Mouse (Mus musculus) lung, postnatal 0 days (tissue): ENCODE results near the gene Mllt3. TPM values are rescaled to one million over a fixed set of nuclear protein-coding genes. Genes with fewer than 3 reads are reported as not detected.

Experiments
- ATAC-seq: fragments of 200-750 bp; cut with Nextera tagmentation; 2 replicates; pipeline ENCODE4 v1.8.0; 2017; ENCODE audit warnings: moderate library complexity
- DNase-seq: peaks from one replicate; pipeline ENCODE4 v3.0.0-alpha.2; 2016; ENCODE audit warnings: low spot score
- H3K27ac ChIP-seq: fragments of 300-500 bp; sonication (generic); 2 replicates; pipeline ENCODE4 v1.5.1; 2014; ENCODE audit warnings: antibody characterized with exemption, mild to moderate bottlenecking, low read length, mixed read lengths
- H3K27me3 ChIP-seq: fragments of 300-500 bp; sonication (generic); replicated peaks from 2 replicates; pipeline ENCODE4 v1.6.1; 2014; ENCODE audit warnings: low read length, mixed read lengths; ENCODE audit not compliant: insufficient read depth
- H3K36me3 ChIP-seq: fragments of 300-500 bp; sonication (generic); 2 replicates; pipeline ENCODE4 v1.6.1; 2014; ENCODE audit warnings: low read length, mixed read lengths; ENCODE audit not compliant: insufficient read depth
- H3K4me1 ChIP-seq: fragments of 300-500 bp; sonication (generic); 2 replicates; pipeline ENCODE4 v1.6.1; 2014; ENCODE audit warnings: antibody characterized with exemption, low read depth, low read length, mixed read lengths; ENCODE audit not compliant: insufficient read depth
- H3K4me2 ChIP-seq: fragments of 300-500 bp; sonication (generic); replicated peaks from 2 replicates; pipeline ENCODE4 v1.6.1; 2014; ENCODE audit warnings: low read depth, mild to moderate bottlenecking, low read length, moderate library complexity, mixed read lengths
- H3K4me3 ChIP-seq: fragments of 300-500 bp; sonication (generic); 2 replicates; pipeline ENCODE4 v1.5.1; 2014; ENCODE audit warnings: low read depth, low read length
- H3K9ac ChIP-seq: fragments of 300-500 bp; sonication (generic); replicated peaks from 2 replicates; pipeline ENCODE4 v1.6.1; 2014; ENCODE audit warnings: low read depth, mild to moderate bottlenecking
- H3K9me3 ChIP-seq: fragments of 300-500 bp; sonication (generic); 2 replicates; pipeline ENCODE4 v1.6.1; 2016; ENCODE audit warnings: low read length, mixed read lengths
- CTCF ChIP-seq: IDR thresholded peaks from 2 replicates; pipeline ENCODE4 v1.5.1; 2016; ENCODE audit warnings: antibody characterized with exemption, mild to moderate bottlenecking
- EP300 ChIP-seq: IDR thresholded peaks from 2 replicates; pipeline ENCODE4 v1.6.1; 2016; ENCODE audit warnings: antibody characterized with exemption, mild to moderate bottlenecking, control low read depth
- WGBS: fragments of 180-500 bp; shearing (Covaris S2); extraction: QIAGEN DNeasy Blood & Tissue Kit; methylation state at CpG from one replicate; pipeline ENCODE4 v1.1.7; 2014; 5-methylcytosine and 5-hydroxymethylcytosine counted together
- polyA plus RNA-seq: library from polyadenylated mRNA; unstranded; fragments of >200 nt; fragmentation: Nextera tagmentation; extraction: Ambion mirVana; gene quantifications from 2 replicates; pipeline ENCODE4 v1.2.1, GENCODE M21; 2015

Gene Mllt3
- polyA plus RNA-seq, 1 experiment from 2014 or later = 32.7 TPM

DNA sequence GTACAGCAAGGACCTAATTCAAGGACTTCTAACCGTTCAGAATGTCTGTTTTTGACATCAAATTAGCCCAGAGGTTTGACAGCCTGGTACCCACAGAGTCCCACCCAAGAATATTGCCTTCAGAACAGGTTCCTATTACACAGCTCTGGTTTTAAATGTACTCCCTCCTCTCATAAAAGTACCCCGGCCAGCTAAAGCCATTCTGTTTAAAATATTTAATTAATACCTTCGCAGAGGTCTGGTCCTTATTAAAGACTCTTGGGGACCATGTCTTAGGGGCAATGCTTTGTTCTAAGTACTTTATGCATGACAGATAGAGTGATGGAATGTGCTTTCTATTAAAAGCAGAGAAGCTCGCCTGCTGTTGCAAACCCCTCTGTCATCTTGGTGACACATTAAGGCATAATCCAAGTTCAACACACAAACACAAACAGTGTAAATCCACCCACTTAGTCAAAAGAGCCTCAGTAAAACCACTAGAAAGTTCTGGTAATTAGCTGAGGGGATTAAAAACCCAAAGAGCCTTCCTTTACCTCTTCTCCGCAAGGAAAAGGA, 302.0 kb downstream of the Mllt3 start:
- Histone ChIP-seq H3K4me2 (no peak overlapping the region), H3K9me3 (no peaks in the 10 kb centered on the region), H3K4me3 (no peak overlapping the region), H3K4me1 (no peaks in the 10 kb centered on the region), H3K27ac (no peak overlapping the region), H3K27me3 (no peaks in the 10 kb centered on the region), H3K36me3 (no peaks in the 10 kb centered on the region), H3K9ac (no peak overlapping the region)
- TF ChIP-seq EP300 = no peak
- TF ChIP-seq CTCF = no peak
- ATAC-seq (no peak), DNase-seq (no peak)
- 55% methylated on average over 5 of the region's 5 CpGs for WGBS

DNA sequence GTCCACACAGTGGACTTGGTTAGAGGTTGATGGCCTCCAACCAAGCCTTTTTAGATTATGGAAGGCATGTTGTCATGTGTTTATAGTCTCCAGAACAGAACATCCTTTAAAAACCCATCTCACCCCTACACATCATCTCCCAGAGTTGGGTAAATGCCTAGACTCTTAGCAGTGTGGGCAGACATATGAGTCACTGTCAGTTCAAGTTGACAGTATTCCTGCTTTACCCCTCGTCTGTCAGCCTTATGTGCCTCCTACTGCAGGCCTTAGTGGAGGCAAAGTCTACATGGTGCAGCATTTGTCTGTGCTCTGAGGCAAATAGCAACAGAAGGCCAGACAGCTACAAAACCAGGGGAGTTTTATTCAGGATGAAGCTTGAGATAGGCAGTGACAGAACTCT, 304.6 kb downstream of the Mllt3 start:
- ATAC-seq = peak; percentile 69

DNA sequence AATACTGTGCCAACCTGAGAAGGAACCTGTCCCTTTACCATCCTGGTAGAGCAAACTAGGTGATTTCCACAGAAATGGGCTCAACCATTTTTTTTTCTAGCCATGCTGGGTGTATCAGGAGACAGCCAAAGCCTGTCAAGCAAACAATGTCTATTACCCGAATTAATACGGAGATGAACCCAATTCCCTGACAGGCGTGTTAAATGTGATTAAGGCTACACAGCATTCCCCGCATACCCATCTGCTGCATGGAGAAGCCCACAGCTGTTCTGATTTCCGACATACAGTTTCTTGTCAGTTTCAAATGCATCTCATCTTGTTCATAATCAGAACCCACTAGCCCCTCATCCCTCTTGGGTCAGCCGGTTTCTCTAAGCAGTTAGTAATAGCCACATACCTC, 309.7 kb downstream of the Mllt3 start:
- Histone ChIP-seq H3K9ac (no peak overlapping the region), H3K4me2 (no peak overlapping the region), H3K4me3 (no peak overlapping the region), H3K4me1 (no peaks in the 10 kb centered on the region), H3K27me3 (no peaks in the 10 kb centered on the region), H3K27ac (no peak overlapping the region), H3K9me3 (no peaks in the 10 kb centered on the region), H3K36me3 (no peaks in the 10 kb centered on the region)
- DNase-seq (no peak), ATAC-seq (no peak)
- TF ChIP-seq CTCF = no peak
- TF ChIP-seq EP300 = no peak
- 86% methylated on average over 6 of the region's 6 CpGs for WGBS

More for the DNA sequence above, 304.6 kb downstream of the Mllt3 start:
- WGBS = 67% methylated on average over 1 of the region's 1 CpGs
- no peaks in the 10 kb centered on the region for H3K9me3 ChIP-seq
- H3K9ac ChIP-seq = no peak overlapping the region
- H3K4me2 ChIP-seq = no peak overlapping the region
- no peak for TF ChIP-seq EP300
- no peak for TF ChIP-seq CTCF
- DNase-seq = peak; percentile 38
- no peaks in the 10 kb centered on the region for H3K4me1 ChIP-seq
- no peaks in the 10 kb centered on the region for H3K36me3 ChIP-seq
- H3K27ac ChIP-seq = no peak overlapping the region
- no peaks in the 10 kb centered on the region for H3K27me3 ChIP-seq
- no peak overlapping the region for H3K4me3 ChIP-seq

Other genes starting within 250 kb of the Mllt3 start
- gene Focad, start 61.3 kb upstream of the Mllt3 start, polyA plus RNA-seq = 4.8 and 6.3 TPM in 2 replicates